Mouse (Mus musculus) neural tube, embryonic 15.5 days (tissue): ENCODE data around the gene Foxf1. TPM values are rescaled to one million over a fixed set of nuclear protein-coding genes. Genes with fewer than 3 reads are reported as not detected.

Experiments used
- ATAC-seq: fragments of 200-750 bp; cut with Nextera tagmentation; 2 replicates; pipeline ENCODE4 v1.8.0; 2017; ENCODE audit warnings: mild to moderate bottlenecking, moderate TSS enrichment, moderate library complexity; ENCODE audit not compliant: low FRiP score
- H3K27ac ChIP-seq: fragments of 300-500 bp; sonication (generic); replicated peaks from 2 replicates; pipeline ENCODE4 v1.5.1; 2015; ENCODE audit warnings: mild to moderate bottlenecking, inconsistent platforms
- H3K27me3 ChIP-seq: fragments of 300-500 bp; sonication (generic); replicated peaks from 2 replicates; pipeline ENCODE4 v1.6.1; 2015; ENCODE audit warnings: inconsistent platforms
- H3K36me3 ChIP-seq: fragments of 300-500 bp; sonication (generic); 2 replicates; pipeline ENCODE4 v1.6.1; 2015; ENCODE audit warnings: inconsistent platforms
- H3K4me1 ChIP-seq: fragments of 300-500 bp; sonication (generic); 2 replicates; pipeline ENCODE4 v1.6.1; 2015; ENCODE audit warnings: inconsistent platforms
- H3K4me2 ChIP-seq: fragments of 300-500 bp; sonication (generic); 2 replicates; pipeline ENCODE4 v1.6.1; 2015; ENCODE audit warnings: inconsistent platforms, mild to moderate bottlenecking, moderate library complexity
- H3K4me3 ChIP-seq: fragments of 300-500 bp; sonication (generic); replicated peaks from 2 replicates; pipeline ENCODE4 v1.5.1; 2015; ENCODE audit warnings: mild to moderate bottlenecking, inconsistent platforms
- H3K9ac ChIP-seq: fragments of 300-500 bp; sonication (generic); replicated peaks from 2 replicates; pipeline ENCODE4 v1.6.1; 2015; ENCODE audit warnings: mild to moderate bottlenecking, inconsistent platforms
- H3K9me3 ChIP-seq: fragments of 300-500 bp; sonication (generic); replicated peaks from 2 replicates; pipeline ENCODE4 v1.6.1; 2016; ENCODE audit warnings: inconsistent platforms
- WGBS: fragments of 180-500 bp; shearing (Covaris S2); methylation state at CpG from one replicate; pipeline ENCODE4 v1.1.7; 2015; ENCODE audit warnings: mixed read lengths; 5-methylcytosine and 5-hydroxymethylcytosine counted together
- polyA plus RNA-seq: library from polyadenylated mRNA; unstranded; fragments of >200 nt; fragmentation: Nextera tagmentation; extraction: Ambion mirVana; gene quantifications from 2 replicates; pipeline ENCODE4 v1.2.1, GENCODE M21; 2015

Gene Foxf1
- polyA plus RNA-seq, 1 experiment from 2014 or later = 1.6 TPM

DNA sequence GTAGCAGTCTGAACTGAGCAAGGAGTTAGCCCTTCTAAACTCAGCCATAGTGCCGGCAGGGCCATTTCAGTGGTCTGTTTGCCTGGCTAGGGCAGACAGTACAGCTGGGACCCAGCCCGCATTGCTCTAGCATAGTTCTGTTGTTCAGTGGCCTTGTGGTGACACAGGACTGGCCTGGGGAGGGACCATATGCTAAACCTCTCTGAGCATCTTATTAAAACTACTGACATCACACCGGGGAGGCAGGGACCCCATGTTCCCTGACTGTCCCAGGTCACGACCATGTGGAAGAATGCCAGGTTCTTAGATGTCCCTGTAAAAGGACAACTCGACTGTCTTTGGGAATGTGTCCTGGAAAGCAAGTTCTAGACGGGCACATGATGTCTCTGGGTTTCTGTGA is 8.0 kb downstream of the Foxf1 start:
- Histone ChIP-seq H3K27me3 (peaks cover 66% of the 10 kb centered on the region), H3K9me3 (no peaks in the 10 kb centered on the region), H3K36me3 (peaks cover 3% of the 10 kb centered on the region), H3K9ac (no peak overlapping the region), H3K4me2 (no peak overlapping the region), H3K27ac (no peak overlapping the region), H3K4me3 (no peak overlapping the region), H3K4me1 (peaks cover 8% of the 10 kb centered on the region; the same call in 1 of the 2 replicates)
- no peak for ATAC-seq
- 28% methylated on average over 6 of the region's 6 CpGs for WGBS

DNA sequence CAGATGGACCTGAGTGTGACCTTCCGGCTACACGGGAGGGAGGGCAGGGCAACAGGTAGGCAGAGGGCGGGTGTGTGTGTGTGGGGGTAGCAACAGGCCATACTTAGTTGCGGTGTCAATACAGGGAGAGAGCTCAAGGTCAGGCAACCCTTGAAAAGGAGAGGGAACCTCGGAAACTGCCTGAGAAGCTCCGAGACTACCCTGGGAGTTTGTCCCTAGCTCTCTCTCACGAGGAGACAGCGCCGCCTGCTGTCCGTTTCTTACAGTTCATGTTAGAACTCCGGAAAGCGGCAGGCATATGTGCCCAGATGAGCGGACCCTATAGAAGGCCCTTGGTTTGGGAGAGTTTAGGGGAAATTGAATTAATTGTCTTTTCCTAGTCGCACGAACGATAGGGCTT is 8.4 kb downstream of the Foxf1 start:
- Histone ChIP-seq H3K9ac (no peak overlapping the region), H3K27me3 (peaks cover 61% of the 10 kb centered on the region), H3K4me3 (no peak overlapping the region), H3K9me3 (no peaks in the 10 kb centered on the region), H3K4me2 (no peak overlapping the region), H3K36me3 (peaks cover 8% of the 10 kb centered on the region), H3K27ac (no peak overlapping the region), H3K4me1 (peaks cover 8% of the 10 kb centered on the region; the same call in 1 of the 2 replicates)
- 5% methylated on average over 16 of the region's 16 CpGs for WGBS
- peak; percentile 31 for ATAC-seq

DNA sequence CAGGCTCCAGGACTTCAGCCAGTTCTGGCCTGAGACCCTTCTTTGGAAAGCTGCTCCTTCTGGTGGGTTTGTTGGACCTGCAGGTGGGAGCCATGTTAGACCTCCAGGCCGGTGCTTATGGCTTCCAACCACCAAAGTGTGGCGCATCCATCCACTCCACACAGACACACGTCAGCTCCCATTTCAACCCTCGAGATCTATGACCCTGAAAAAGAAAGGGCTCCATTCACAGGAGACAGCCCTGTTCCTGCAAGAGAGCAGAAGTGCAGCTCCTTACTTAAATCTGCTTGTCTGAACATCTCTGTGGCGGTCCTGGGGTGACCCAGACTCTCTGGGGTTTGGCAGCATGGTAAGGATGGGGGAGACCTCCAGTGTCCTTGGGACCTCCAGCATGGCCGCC is 9.3 kb downstream of the Foxf1 start:
- WGBS = 54% methylated on average over 6 of the region's 6 CpGs
- Histone ChIP-seq H3K4me2 (no peak overlapping the region), H3K36me3 (peaks cover 17% of the 10 kb centered on the region), H3K27ac (no peak overlapping the region), H3K9me3 (no peaks in the 10 kb centered on the region), H3K27me3 (peaks cover 54% of the 10 kb centered on the region), H3K9ac (no peak overlapping the region), H3K4me1 (peaks cover 8% of the 10 kb centered on the region; the same call in 1 of the 2 replicates), H3K4me3 (no peak overlapping the region)
- ATAC-seq = no peak

DNA sequence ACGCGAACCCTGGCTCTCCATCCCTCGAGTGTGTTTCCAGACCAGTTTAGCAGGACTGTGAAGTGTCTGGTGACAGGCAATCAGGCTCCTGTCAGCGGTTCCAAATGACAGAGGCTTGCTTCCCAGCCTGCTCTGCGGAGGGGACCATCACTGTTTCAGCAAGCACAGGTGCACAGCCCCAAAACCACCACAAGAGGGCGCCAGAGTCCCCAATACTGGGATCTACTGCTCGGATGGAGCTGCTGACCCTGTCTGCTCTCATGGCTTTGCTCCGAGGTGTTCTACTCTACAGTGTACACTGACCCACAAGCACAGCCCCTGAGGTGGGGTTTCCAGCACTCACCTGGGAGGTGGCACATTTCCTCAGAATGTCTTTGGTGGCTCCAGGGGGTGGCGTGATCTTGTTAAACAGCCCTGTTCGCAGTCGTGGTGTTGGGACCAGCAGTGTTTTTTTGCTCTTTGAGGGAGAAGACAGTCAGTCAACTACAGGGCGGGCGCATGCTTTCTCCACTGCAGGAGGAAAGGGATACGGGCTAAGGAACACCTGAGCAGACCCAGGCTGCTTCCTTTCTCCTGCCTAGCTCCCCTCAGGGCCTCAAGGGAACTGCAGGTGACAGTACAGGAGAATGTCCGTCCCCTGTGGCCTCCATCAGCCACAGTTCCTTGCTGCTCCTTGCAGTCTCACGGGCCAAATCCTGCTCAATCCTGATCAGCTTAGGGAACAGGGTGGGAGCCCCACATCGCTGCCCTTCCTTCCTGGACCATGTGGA is 20.0 kb downstream of the Foxf1 start:
- H3K9ac ChIP-seq = no peak overlapping the region
- H3K36me3 ChIP-seq = peaks cover 49% of the 10 kb centered on the region
- 53% methylated on average over 17 of the region's 17 CpGs for WGBS
- H3K4me1 ChIP-seq = peaks cover 20% of the 10 kb centered on the region
- H3K27ac ChIP-seq = no peak overlapping the region
- no peak overlapping the region for H3K4me3 ChIP-seq
- no peak overlapping the region for H3K4me2 ChIP-seq
- H3K27me3 ChIP-seq = no peaks in the 10 kb centered on the region
- H3K9me3 ChIP-seq = no peaks in the 10 kb centered on the region
- ATAC-seq = no peak; the same call in 1 of the 2 replicates

DNA sequence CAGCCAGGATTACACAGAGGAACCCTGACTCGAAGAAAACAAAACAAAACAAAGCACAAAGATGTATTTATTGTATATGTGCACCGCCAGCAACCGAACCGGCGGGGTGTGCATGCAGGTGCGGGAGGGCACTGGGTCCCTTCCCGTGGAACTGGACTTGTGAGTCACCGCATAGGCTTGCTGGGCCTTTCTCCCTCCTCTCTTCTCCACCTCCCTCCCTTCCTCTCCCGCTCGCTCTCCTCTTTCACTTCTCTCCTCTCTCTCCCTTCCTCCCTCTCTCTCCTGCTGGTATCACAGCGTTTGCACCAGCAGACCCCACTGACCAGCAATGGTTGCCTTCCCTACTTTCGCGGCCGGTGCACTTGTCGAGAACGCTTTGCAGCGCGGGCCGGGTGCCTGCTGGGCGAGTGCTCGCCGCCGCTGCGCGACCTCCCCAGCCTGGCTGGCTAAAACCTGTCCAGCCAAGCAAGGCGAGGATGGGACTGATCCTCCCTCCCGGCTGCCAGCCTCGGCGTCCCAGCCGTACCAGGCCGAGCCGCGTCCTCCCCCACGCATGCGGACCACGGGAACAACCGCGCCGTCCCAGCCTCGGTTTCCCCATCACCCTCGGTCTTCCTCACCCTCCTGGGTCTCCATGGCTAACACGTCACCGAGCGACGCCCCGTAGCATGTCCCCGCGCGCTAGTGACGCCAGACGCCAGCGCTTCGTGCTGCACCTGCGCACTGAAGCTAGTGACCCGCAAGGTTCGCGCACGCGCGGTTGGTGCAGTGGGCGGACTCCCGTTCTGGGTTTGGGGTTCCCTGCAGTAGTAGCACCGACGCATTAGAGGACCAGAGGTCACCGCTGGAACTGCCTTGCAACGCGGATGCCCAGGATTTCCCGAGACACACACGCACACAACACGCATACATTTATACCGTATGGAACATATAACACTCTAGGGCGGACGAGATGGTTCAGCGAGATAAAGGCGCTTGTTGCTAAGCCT is 23.8 kb downstream of the Foxf1 start, which contains the start of gene Mthfsd:
Gene Mthfsd, minus strand, starts transcription at position 725 of the 989 bp plus-strand sequence.
- Histone ChIP-seq H3K27ac (peak within 1 kb of the TSS; percentile 94), H3K27me3 (peaks cover 19% of the 10 kb centered on the region), H3K36me3 (peaks cover 13% of the 10 kb centered on the region), H3K4me2 (peak within 1 kb of the TSS; percentile 91), H3K9ac (peak within 1 kb of the TSS; percentile 98), H3K9me3 (no peaks in the 10 kb centered on the region), H3K4me1 (peaks cover 20% of the 10 kb centered on the region), H3K4me3 (peak within 1 kb of the TSS; percentile 97)
- peak; percentile 95 for ATAC-seq
- 2% methylated on average over 75 of the region's 75 CpGs for WGBS

DNA sequence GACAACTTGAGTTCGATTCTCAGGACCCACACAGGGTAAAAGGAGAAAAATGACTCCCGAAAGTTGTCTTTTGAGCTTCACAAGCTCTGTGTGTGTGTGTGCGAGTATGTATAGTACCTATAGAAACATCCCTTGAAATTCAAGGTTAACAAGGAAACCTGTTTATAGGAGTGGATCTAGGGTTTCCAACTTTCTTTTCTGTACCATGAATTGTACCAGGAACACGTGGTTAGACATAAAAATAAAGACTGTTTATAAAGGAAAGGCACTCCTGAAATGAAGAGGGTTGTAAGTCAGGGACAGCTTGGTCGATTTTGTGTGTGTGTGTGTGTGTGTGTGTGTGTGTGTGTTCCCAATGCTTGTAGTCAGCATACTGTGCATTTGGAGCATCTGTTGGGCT is 24.5 kb downstream of the Foxf1 start:
- ATAC-seq = no peak
- H3K4me3 ChIP-seq = peak overlapping the region; percentile 97
- H3K27ac ChIP-seq = peak overlapping the region; percentile 67

DNA sequence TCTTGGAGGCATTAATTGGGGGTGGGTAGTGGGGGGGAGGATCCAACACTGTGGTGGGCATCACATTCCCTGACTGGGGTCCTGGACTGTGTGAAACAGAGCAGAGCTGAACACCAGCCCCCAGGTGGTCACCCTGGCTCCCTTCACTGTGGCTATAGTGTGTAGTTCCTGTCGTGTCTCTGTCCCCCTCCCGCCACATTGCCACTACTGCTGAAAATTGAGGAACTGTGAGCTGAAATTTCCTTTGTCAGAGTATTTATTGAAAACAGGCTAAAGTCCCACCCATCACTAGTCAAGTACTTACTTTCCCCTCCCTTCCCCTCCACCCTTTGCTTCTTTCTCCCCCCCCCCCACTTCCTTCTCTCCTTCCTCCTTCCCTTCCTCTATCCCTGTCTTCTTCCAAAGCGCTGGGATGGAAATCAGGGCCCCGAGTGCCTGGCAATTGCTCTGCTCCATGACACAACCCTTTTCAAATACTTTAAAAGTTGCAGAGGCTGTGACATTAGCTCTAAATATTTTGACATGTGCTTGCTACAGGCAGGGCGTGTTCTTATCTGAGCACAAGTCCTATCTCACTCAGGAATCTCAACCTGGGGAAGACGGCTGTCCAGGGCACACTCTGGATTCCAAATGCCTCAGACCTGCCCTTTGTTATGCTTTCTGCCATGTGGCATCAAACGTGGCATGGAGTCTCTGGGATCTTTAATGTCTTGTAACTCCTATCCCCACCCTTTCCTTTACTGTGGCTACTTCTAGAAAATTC is 27.1 kb downstream of the Foxf1 start:
- no peak overlapping the region for H3K4me2 ChIP-seq
- 50% methylated on average over 7 of the region's 7 CpGs for WGBS
- H3K27me3 ChIP-seq = peaks cover 46% of the 10 kb centered on the region
- H3K4me3 ChIP-seq = no peak overlapping the region
- H3K9ac ChIP-seq = no peak overlapping the region
- H3K4me1 ChIP-seq = peaks cover 29% of the 10 kb centered on the region
- no peak for ATAC-seq
- H3K9me3 ChIP-seq = no peaks in the 10 kb centered on the region
- no peaks in the 10 kb centered on the region for H3K36me3 ChIP-seq
- no peak overlapping the region for H3K27ac ChIP-seq

More for the DNA sequence above, 24.5 kb downstream of the Foxf1 start:
- peak overlapping the region; percentile 91 for H3K4me2 ChIP-seq
- no peaks in the 10 kb centered on the region for H3K9me3 ChIP-seq
- H3K9ac ChIP-seq = peak overlapping the region; percentile 98
- peaks cover 26% of the 10 kb centered on the region for H3K4me1 ChIP-seq
- H3K27me3 ChIP-seq = peaks cover 22% of the 10 kb centered on the region
- WGBS = 15% methylated on average over 5 of the region's 5 CpGs
- peaks cover 6% of the 10 kb centered on the region; the same call in 1 of the 2 replicates for H3K36me3 ChIP-seq

DNA sequence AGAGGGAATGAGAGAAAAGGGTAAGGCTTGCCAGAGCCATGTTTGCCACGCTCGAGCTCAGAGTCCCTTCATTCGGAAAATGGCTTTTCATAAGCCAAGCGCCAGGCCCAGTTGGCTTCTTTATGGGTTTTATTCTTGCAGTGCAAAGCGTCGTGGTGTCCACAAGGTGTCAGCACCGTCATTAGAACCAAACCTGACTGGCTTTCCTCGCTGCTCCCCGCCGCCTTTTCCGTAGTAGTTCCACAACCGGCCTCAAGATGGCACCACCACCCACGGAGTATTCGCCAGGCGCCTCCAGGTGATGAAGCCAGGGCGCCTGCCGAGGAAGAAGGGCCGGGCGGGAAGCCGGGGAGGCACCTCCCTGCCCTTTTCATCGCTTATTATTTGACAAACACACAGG is 29.1 kb downstream of the Foxf1 start:
- Histone ChIP-seq H3K4me2 (0 out of 2 replicates have a peak overlapping the region, but pooled peaks have one; percentile 5), H3K4me3 (no peak overlapping the region), H3K27ac (no peak overlapping the region), H3K9me3 (no peaks in the 10 kb centered on the region), H3K4me1 (peaks cover 27% of the 10 kb centered on the region), H3K9ac (no peak overlapping the region), H3K36me3 (no peaks in the 10 kb centered on the region), H3K27me3 (peaks cover 65% of the 10 kb centered on the region)
- WGBS = 1% methylated on average over 21 of the region's 21 CpGs
- peak; percentile 19; the same call in 1 of the 2 replicates for ATAC-seq

DNA sequence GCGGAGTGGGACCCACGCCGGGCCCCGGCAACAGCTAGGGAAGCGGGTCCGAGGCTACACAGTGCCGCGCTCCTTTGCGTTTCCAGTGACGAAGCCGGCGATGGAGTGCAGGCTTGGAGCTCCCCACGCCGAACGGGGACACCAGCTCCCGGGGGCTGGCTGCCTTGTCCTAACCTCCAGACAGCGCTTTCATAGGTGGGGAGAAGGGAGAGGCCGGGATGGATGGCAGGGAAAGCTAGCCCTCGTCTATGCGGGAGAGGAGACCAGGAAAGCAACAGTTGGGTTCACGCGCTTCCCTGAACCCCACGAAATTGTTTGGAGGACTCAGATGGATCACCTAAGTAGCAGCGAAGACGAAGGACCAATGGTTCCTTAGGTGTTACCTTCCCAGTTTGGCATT is 30.9 kb downstream of the Foxf1 start:
- Histone ChIP-seq H3K9me3 (no peaks in the 10 kb centered on the region), H3K9ac (no peak overlapping the region), H3K27me3 (peaks cover 83% of the 10 kb centered on the region), H3K4me1 (peaks cover 22% of the 10 kb centered on the region), H3K4me2 (peak overlapping the region; percentile 31), H3K27ac (no peak overlapping the region), H3K4me3 (no peak overlapping the region; the same call in 1 of the 2 replicates), H3K36me3 (no peaks in the 10 kb centered on the region)
- ATAC-seq = no peak
- WGBS = under 1% methylated on average over 25 of the region's 25 CpGs

DNA sequence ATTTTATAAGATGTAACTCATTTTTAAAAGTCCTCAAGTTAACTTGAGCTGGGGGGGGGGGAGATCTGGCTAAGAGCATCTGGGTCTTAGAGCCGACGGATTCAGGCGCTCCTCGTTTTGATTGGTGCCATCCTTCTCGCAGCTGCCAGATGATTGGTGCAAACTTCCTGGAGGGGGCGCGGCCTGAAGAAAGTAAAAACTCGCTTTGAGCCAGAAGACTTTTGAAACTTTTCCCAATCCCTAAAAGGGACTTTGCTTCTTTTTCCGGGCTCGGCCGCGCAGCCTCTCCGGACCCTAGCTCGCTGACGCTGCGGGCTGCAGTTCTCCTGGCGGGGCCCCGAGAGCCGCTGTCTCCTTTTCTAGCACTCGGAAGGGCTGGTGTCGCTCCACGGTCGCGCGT is 31.8 kb downstream of the Foxf1 start, which contains the start of gene Foxc2:
Gene Foxc2, plus strand, starts transcription at position 224 of the 400 bp plus-strand sequence.
- Histone ChIP-seq H3K4me1 (peaks cover 22% of the 10 kb centered on the region), H3K9me3 (no peaks in the 10 kb centered on the region), H3K4me3 (peak within 1 kb of the TSS; percentile 39), H3K27ac (0 out of 2 replicates have a peak within 1 kb of the TSS, but pooled peaks have one; percentile 39), H3K27me3 (peaks cover 87% of the 10 kb centered on the region), H3K4me2 (peak within 1 kb of the TSS; percentile 59), H3K36me3 (no peaks in the 10 kb centered on the region), H3K9ac (peak within 1 kb of the TSS; percentile 24; the same call in 1 of the 2 replicates)
- no peak for ATAC-seq
- under 1% methylated on average over 25 of the region's 25 CpGs for WGBS
